Mouse (Mus musculus): ENCODE results near the gene Stx6. TPM values are rescaled to one million over a fixed set of nuclear protein-coding genes. Genes with fewer than 3 reads are reported as not detected.
A peak's percentile ranks its signal among the peaks of the same experiment; 100 is the strongest.

Gene Stx6
- polyA plus RNA-seq, 1 experiment, result 115 TPM

DNA sequence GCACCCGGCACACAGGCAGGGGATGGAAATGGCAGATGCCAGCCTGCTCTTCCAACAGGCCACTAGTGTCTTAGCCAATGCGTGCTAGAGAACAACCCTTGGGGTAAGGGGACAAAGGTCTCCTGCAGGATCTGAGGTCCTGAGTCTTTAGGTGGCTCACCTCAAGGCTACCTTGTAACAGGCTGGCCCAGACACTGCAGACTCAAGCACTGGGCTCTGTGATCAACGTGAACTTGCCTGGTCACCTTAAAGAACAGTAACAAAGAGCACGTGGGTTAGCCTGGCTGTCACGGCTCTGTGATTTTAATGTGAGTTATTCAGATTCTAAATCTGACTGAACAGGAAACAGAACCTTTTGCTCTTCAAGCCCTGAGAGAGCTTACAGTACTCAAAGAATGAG, 79.6 kb downstream of the Stx6 start:
- TF ChIP-seq POLR2A (IDR thresholded peaks at IDR 0.05; ENCODE audit: borderline replicate concordance, extremely low read depth, insufficient read depth, insufficient read length, poor library complexity, severe bottlenecking) (no peak), CTCF (IDR thresholded peaks at IDR 0.05; ENCODE audit: borderline replicate concordance, extremely low read depth, insufficient read depth, insufficient read length) (no peak)
- DNase-seq (ENCODE audit: low read depth), result no peak

DNA sequence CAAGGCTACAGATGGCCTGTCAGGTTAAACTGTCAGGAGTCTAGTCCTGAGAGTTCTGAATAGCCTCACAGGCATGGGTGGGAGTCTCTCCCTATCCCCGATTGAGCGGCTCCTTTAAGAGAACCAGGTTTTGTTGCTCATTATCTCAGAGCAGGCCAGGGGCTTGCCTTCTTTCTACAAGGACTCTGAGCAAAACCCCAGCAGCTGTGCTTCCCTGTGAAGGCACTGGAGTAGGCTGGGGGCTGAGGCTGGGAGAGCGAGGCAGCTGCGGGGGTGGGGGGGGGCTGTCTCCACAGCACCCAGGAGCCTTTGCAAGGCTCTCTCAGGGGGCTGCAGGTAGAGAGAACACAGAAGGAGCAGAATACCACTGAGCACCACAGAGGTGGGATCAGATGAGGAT, 80.7 kb downstream of the Stx6 start:
- TF ChIP-seq POLR2A (IDR thresholded peaks at IDR 0.05; ENCODE audit: borderline replicate concordance, extremely low read depth, insufficient read depth, insufficient read length, poor library complexity, severe bottlenecking) (no peak), CTCF (IDR thresholded peaks at IDR 0.05; ENCODE audit: borderline replicate concordance, extremely low read depth, insufficient read depth, insufficient read length) (no peak)

GRCm38 (mm10) chr1:155239962-155240717, 81.6 kb downstream of the Stx6 start:
- TF ChIP-seq POLR2A (IDR thresholded peaks at IDR 0.05; ENCODE audit: borderline replicate concordance, extremely low read depth, insufficient read depth, insufficient read length, poor library complexity, severe bottlenecking) (no peak), CTCF (IDR thresholded peaks at IDR 0.05; ENCODE audit: borderline replicate concordance, extremely low read depth, insufficient read depth, insufficient read length) (no peak)
- no peak for DNase-seq (ENCODE audit: low read depth)

More for the DNA sequence above, 80.7 kb downstream of the Stx6 start:
- peak; percentile 57 for DNase-seq (ENCODE audit: low read depth)

DNA sequence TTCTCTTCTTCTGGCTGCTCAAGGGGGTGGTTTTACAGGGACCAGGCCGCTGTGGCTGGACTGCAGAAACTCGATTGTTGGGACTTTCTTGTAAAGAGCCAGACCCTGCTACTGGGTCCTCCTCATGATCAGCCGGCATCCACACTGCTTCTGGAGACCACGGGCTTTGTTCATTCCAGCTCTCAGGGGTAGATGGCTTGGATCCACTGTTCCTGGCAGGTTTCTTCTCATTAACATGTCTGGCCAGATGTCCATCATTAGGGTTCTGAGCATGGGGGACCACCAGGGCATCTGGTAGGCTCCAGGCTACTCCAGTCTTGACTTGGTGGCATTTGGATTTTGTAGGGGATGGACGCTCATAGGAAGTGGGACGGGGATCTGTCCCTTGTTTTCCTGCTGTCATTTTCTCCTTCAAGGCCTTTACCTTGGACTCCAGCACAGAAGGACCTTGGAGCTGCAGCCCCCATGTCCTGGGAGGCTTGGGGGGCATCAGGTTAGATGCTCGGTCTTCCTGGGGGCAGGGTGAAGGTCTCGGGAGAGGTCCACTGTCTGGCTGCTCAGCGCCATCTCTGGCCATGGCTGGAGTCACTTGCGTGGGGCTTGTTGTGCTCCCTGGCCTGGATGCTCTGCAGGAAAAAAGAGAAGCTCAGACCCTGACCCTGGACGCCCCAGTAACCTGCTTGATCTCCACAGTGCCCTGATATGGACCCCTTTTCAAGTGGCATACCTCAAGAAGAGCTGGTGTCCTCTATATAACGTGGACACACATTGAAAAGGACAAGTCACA, 83.4 kb downstream of the Stx6 start:
- TF ChIP-seq POLR2A (IDR thresholded peaks at IDR 0.05; ENCODE audit: borderline replicate concordance, extremely low read depth, insufficient read depth, insufficient read length, poor library complexity, severe bottlenecking) (no peak), CTCF (IDR thresholded peaks at IDR 0.05; ENCODE audit: borderline replicate concordance, extremely low read depth, insufficient read depth, insufficient read length) (no peak)
- DNase-seq (ENCODE audit: low read depth), result no peak

DNA sequence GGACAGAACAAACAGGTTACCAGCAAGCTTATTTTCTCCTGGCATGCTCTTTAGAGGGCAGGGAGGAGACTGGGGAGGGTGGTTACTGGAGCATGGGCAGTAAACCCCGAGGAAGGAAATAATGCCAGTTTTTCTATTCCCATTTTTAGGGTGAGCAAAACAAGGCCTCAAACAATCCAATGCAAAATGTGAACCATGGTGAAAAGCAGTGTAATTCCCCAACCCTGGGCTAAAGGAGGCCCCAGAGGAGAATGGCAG, 83.9 kb downstream of the Stx6 start:
- no peak for TF ChIP-seq POLR2A (IDR thresholded peaks at IDR 0.05; ENCODE audit: borderline replicate concordance, extremely low read depth, insufficient read depth, insufficient read length, poor library complexity, severe bottlenecking)
- TF ChIP-seq CTCF (IDR thresholded peaks at IDR 0.05; ENCODE audit: borderline replicate concordance, extremely low read depth, insufficient read depth, insufficient read length), result no peak

GRCm38 (mm10) chr1:155243797-155244770, 85.6 kb downstream of the Stx6 start, which contains the start of gene BC034090:
Gene BC034090, minus strand, starts transcription at chr1:155244444.
- TF ChIP-seq CTCF (IDR thresholded peaks at IDR 0.05; ENCODE audit: borderline replicate concordance, extremely low read depth, insufficient read depth, insufficient read length), result no peak
- TF ChIP-seq POLR2A (IDR thresholded peaks at IDR 0.05; ENCODE audit: borderline replicate concordance, extremely low read depth, insufficient read depth, insufficient read length, poor library complexity, severe bottlenecking), result 0 out of 2 replicates have a peak, but pooled peaks have one; percentile 32
- DNase-seq (ENCODE audit: low read depth), result peak; percentile 55

More for the DNA sequence above, 83.9 kb downstream of the Stx6 start:
- no peak for DNase-seq (ENCODE audit: low read depth)

DNA sequence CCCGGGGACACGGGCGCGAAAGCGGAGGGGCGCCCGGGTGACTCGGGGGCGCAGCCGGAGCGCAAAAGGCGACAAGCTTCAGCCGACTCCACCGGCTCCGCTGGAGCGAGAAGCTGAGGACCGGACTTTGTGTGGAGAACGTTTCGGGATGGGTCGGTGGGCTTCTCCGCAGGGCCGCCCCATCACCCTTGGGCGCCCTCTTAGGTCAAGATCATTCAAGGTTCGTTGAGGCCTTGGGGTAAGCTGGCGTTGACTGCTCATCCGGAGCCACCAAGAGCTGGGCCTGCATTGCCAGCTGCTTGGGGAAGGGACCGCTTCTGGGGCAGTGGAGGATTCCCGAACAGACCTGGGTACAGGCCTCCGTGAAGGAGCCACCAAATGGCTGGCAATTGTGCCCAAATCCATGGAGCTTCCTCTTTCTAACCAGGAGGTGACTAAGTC, 86.3 kb downstream of the Stx6 start:
- DNase-seq (ENCODE audit: low read depth), result no peak
- TF ChIP-seq CTCF (IDR thresholded peaks at IDR 0.05; ENCODE audit: borderline replicate concordance, extremely low read depth, insufficient read depth, insufficient read length) (no peak), POLR2A (IDR thresholded peaks at IDR 0.05; ENCODE audit: borderline replicate concordance, extremely low read depth, insufficient read depth, insufficient read length, poor library complexity, severe bottlenecking) (no peak)

DNA sequence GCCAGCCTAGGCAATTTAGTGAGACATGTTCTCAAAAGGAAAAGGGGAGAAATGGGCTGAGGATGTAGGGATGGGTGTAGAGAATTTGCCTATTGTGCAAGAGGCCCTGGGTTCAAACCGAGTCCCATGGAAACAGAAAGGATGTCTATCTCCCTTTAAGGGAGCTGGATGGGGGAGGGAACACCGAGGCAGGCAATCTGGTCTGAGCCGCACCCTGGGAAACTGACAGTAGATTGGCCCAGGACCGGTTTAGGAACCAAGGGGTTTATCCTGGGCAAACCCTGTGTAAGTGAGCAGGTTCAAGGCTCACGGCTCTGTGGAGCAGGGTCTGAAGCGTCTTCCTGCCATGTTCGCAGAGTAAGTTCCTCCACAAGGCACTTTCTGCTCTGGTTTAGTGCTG, 87.0 kb downstream of the Stx6 start:
- TF ChIP-seq CTCF (IDR thresholded peaks at IDR 0.05; ENCODE audit: borderline replicate concordance, extremely low read depth, insufficient read depth, insufficient read length) (no peak), POLR2A (IDR thresholded peaks at IDR 0.05; ENCODE audit: borderline replicate concordance, extremely low read depth, insufficient read depth, insufficient read length, poor library complexity, severe bottlenecking) (no peak)
- DNase-seq (ENCODE audit: low read depth), result no peak

DNA sequence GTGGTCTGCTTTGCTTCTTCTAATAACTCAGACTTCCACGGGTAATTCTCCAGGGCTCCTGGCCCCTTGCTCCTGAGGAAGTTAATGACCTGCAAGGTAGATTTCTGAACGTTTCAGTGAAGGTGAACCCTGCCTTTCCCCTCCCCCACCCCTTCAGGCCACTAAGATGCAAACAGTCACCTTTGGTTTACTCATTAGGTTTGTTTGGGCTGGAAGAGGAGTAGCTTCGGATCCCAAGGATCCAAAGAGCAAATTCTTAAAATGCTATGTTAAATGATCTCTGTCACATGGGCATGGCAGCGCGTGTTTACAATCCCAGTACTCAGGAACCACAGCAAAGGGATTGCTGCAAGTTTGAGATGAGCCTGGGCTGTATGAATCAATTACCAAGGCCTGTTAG, 88.9 kb downstream of the Stx6 start:
- DNase-seq (ENCODE audit: low read depth), result no peak
- TF ChIP-seq POLR2A (IDR thresholded peaks at IDR 0.05; ENCODE audit: borderline replicate concordance, extremely low read depth, insufficient read depth, insufficient read length, poor library complexity, severe bottlenecking) (no peak), CTCF (IDR thresholded peaks at IDR 0.05; ENCODE audit: borderline replicate concordance, extremely low read depth, insufficient read depth, insufficient read length) (no peak)

DNA sequence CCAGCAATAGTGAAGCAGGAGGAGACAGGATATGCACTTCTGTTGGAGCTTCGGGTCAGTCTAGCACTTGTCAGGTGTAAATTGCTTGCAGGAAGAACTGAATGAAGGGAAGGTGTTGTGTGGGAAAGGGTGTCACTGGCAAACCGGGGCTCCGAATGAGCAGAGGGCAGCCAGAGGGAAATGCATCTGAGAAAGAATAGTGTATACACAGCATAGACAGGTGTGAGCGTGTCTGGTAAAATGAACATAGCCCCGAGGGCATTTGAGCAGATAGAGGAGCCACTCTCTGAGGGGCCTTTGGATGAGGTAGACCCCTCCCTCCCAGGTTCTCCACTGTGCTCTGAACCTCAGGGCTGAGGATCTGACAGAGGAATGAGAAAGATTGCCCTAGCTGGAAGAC, 89.5 kb downstream of the Stx6 start:
- no peak for DNase-seq (ENCODE audit: low read depth)
- TF ChIP-seq CTCF (IDR thresholded peaks at IDR 0.05; ENCODE audit: borderline replicate concordance, extremely low read depth, insufficient read depth, insufficient read length) (no peak), POLR2A (IDR thresholded peaks at IDR 0.05; ENCODE audit: borderline replicate concordance, extremely low read depth, insufficient read depth, insufficient read length, poor library complexity, severe bottlenecking) (no peak)

- no peak for TF ChIP-seq CTCF (IDR thresholded peaks at IDR 0.05; ENCODE audit: borderline replicate concordance, extremely low read depth, insufficient read depth, insufficient read length)
- TF ChIP-seq POLR2A (IDR thresholded peaks at IDR 0.05; ENCODE audit: borderline replicate concordance, extremely low read depth, insufficient read depth, insufficient read length, poor library complexity, severe bottlenecking), result no peak
- no peak for DNase-seq (ENCODE audit: low read depth)
These were observed 91.4 kb downstream of the Stx6 start for GRCm38 (mm10) chr1:155249896-155250295.
